Mouse (Mus musculus) megakaryocyte, embryonic 14.5 days (primary cell): ENCODE results near the gene Adarb1.

ENCODE experiments used
- FLI1 ChIP-seq: IDR thresholded peaks from 2 replicates; pipeline ENCODE4 v1.6.1; 2012; ENCODE audit warnings: low read length, inconsistent platforms, mixed read lengths
- GATA1 ChIP-seq: IDR thresholded peaks from 3 replicates; pipeline ENCODE4 v1.6.1; 2012; ENCODE audit warnings: mixed read lengths, low read length, inconsistent platforms, borderline replicate concordance

DNA sequence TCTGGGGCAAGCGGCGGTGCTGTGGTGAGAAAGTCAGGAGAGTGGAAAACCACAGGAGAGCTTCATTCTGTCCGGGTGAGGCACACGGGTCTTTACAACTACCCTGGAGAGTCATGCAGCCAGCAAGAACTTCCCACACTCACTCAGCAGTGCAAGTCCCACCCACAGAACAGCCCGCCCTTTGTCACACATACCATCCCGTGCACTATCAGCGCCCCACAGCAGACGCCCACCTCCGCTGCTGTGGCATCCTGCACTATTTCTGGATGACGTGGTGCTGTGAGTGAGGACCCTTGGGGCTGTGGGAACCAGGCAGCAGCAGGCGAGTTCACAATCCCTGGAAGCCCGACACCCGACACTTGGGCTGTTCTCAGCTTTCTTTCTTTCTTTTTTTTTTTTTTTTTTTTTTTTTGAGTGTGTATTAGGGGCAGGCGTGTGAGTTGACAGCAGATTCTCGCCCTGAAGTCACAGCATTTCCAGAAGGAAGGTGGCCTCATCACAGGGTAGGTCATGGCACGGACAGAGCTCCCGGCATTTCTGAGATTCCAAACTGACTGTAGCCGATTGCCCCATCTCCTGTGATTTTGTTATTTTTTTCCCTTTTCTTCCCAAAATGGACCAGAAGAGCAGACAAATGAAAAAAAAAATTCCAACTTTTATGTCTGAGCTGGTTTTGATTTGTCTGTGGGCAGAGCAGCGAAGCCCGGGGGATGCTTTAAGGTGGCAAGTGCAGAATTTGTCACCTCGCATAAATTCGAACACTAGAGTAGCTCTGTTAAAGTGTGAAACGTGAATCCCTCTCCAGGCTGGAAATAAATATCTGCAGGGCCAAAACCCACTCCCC, 31.5 kb upstream of the Adarb1 start:
- no peak for TF ChIP-seq GATA1
- TF ChIP-seq FLI1 = no peak
